Mouse (Mus musculus) myocyte (in vitro differentiated cells): ENCODE data around the gene Gm49450. TPM values are rescaled to one million over a fixed set of nuclear protein-coding genes. Genes with fewer than 3 reads are reported as not detected.

Source experiments
- H3K27me3 ChIP-seq: one replicate; pipeline ENCODE4 v1.6.1; 2011; ENCODE audit not compliant: control insufficient read depth, insufficient read depth, insufficient read length
- H3K36me3 ChIP-seq: one replicate; pipeline ENCODE4 v1.6.1; 2011; ENCODE audit not compliant: control insufficient read depth, insufficient read depth
- H3K4me2 ChIP-seq: one replicate; pipeline ENCODE4 v1.6.1; 2011; ENCODE audit warnings: low read depth, control low read depth
- H3K4me3 ChIP-seq: one replicate; pipeline ENCODE4 v1.5.1; 2011; ENCODE audit warnings: mild to moderate bottlenecking, control low read depth, moderate library complexity
- H3K79me2 ChIP-seq: one replicate; pipeline ENCODE4 v1.6.1; 2011; ENCODE audit not compliant: control insufficient read depth, insufficient read depth
- H3ac ChIP-seq: one replicate; pipeline ENCODE4 v1.6.1; 2011; ENCODE audit not compliant: control insufficient read depth, insufficient read length
- CEBPB ChIP-seq: IDR thresholded peaks from 2 replicates; pipeline ENCODE4 v1.6.1; 2011; ENCODE audit warnings: mild to moderate bottlenecking, moderate library complexity; ENCODE audit not compliant: poor library complexity, insufficient read depth, severe bottlenecking
- E2F4 ChIP-seq: IDR thresholded peaks from one replicate; pipeline ENCODE4 v1.6.1; 2011; ENCODE audit warnings: mild to moderate bottlenecking, control low read depth, moderate library complexity; ENCODE audit not compliant: insufficient read depth
- MAX ChIP-seq: IDR thresholded peaks from one replicate; pipeline ENCODE4 v1.6.1; 2011; ENCODE audit warnings: low read depth, mild to moderate bottlenecking, control low read depth
- MYOD1 ChIP-seq, 3 experiments: IDR thresholded peaks; one replicate each; pipeline ENCODE4 v1.6.1; 2011; ENCODE audit warnings: control low read depth in 2 of 3, low read depth in 2 of 3, mild to moderate bottlenecking in 2 of 3, moderate library complexity in 1 of 3; ENCODE audit not compliant: insufficient read length in 2 of 3, control insufficient read depth in 1 of 3
- MYOG ChIP-seq, 3 experiments: IDR thresholded peaks; one replicate each; pipeline ENCODE4 v1.6.1; 2011; ENCODE audit warnings: control low read depth in 2 of 3, low read depth in 2 of 3, mild to moderate bottlenecking in 2 of 3; ENCODE audit not compliant: insufficient read length in 2 of 3, control insufficient read depth in 1 of 3, insufficient read depth in 1 of 3
- POLR2A ChIP-seq: IDR thresholded peaks from one replicate; pipeline ENCODE4 v1.6.1; 2011; ENCODE audit warnings: low read depth, mild to moderate bottlenecking, control low read depth, moderate library complexity; ENCODE audit not compliant: insufficient read length
- POLR2AphosphoS2 ChIP-seq: IDR thresholded peaks from one replicate; pipeline ENCODE4 v1.6.1; 2011; ENCODE audit warnings: low read depth, control low read depth; ENCODE audit not compliant: insufficient read length
- REST ChIP-seq: IDR thresholded peaks from one replicate; pipeline ENCODE4 v1.6.1; 2011; ENCODE audit warnings: mild to moderate bottlenecking, control low read depth, moderate library complexity; ENCODE audit not compliant: insufficient read depth, insufficient read length
- SRF ChIP-seq: IDR thresholded peaks from one replicate; pipeline ENCODE4 v1.6.1; 2011; ENCODE audit warnings: low read depth; ENCODE audit not compliant: control insufficient read depth, insufficient read length
- TCF12 ChIP-seq: IDR thresholded peaks from one replicate; pipeline ENCODE4 v1.6.1; 2011; ENCODE audit warnings: mild to moderate bottlenecking, control low read depth; ENCODE audit not compliant: poor library complexity, insufficient read depth, severe bottlenecking
- TCF3 ChIP-seq: IDR thresholded peaks from one replicate; pipeline ENCODE4 v1.6.1; 2011; ENCODE audit warnings: low read depth, control low read depth; ENCODE audit not compliant: insufficient read length
- USF1 ChIP-seq: IDR thresholded peaks from one replicate; pipeline ENCODE4 v1.6.1; 2011; ENCODE audit warnings: low read depth, mild to moderate bottlenecking, control low read depth, moderate library complexity
- polyA plus RNA-seq: library from polyadenylated mRNA; unstranded; fragments of >200 nt; fragmentation: generic; extraction: Trizol; gene quantifications from one replicate; pipeline ENCODE4 v1.2.1, GENCODE M21; 2012; ENCODE audit warnings: missing spikeins

The Gm49450 gene
- polyA plus RNA-seq, 1 experiment = 0.84 TPM

DNA sequence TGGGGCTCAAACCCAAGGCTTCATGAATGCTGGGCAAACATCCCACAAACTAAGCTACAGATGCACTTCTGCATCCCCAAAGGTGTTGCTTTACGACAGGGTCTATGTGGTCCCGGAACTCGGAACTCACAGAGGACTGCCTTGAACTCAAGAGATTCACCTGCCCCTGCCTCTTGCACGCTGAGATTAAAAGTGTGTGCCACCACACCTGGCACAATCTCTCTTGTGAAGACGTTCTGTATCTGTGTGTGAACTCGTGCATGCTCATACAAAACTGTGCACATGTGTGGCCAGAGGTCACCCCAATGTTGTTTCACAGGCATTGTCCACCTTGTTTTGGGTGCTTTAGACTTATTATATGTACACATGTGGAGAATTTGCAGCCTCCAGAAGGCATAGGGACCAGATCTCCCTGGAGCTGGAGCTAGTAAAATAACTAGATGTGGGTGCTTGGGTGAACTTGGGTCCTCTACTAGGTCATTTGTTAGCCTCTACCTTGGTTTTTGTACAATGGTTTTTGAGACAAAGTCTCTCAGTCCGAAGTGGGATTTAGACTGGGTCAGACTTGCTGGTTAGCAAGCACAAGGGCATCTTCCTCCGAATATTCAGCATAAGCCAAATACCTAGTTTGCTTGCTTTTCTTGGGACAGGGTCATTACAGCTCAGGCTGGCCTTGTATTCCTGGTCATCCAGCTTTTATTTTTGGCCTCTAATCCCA, 23.2 kb downstream of the Gm49450 start:
- peak; percentile 97 for TF ChIP-seq POLR2AphosphoS2
- peak; percentile 80 for TF ChIP-seq POLR2A
- TF ChIP-seq REST = no peak
- peak overlapping the region; percentile 74 for H3K4me2 ChIP-seq
- peaks cover 27% of the 10 kb centered on the region for H3K79me2 ChIP-seq
- no peaks in the 10 kb centered on the region for H3K27me3 ChIP-seq
- no peak overlapping the region for H3ac ChIP-seq
- H3K4me3 ChIP-seq = no peak overlapping the region
- peaks cover 18% of the 10 kb centered on the region for H3K36me3 ChIP-seq

DNA sequence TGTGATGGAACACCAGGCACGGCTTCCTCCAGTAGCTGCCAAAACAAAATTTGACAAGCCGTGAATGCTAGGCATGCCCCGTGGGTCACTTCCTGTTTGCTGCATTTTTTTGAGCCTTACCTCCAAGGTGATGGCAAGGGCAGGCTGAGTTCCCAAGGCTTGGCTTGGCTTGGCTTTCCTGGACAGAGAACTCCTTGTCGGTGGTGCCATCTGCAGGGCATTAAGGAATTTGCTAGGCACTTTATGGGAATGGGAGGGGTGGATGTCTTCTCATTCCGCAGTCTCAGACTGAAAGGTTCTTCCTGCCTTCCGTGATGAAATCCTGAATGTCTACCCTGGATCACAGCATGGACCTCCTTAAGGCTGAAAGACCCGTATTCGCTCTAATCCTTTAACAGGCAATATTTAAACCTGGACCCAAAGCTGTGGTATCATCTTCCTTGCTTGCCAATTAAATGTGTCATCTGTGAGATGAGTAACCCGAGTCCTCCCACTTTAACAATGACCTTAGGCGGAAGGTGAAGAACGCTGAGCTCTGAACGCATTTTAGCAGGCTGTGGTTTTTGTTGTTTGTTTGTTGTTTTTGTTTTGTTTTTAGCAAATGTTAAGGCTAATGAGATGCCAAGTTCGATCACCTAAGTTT, 24.6 kb downstream of the Gm49450 start:
- Histone ChIP-seq H3ac (no peak overlapping the region), H3K36me3 (peaks cover 18% of the 10 kb centered on the region), H3K27me3 (no peaks in the 10 kb centered on the region), H3K4me2 (peak overlapping the region; percentile 68), H3K4me3 (no peak overlapping the region), H3K79me2 (peaks cover 17% of the 10 kb centered on the region)
- TF ChIP-seq POLR2AphosphoS2 (peak; percentile 52), POLR2A (no peak), E2F4 (no peak), MAX (no peak), CEBPB (no peak), USF1 (no peak), TCF12 (no peak)

DNA sequence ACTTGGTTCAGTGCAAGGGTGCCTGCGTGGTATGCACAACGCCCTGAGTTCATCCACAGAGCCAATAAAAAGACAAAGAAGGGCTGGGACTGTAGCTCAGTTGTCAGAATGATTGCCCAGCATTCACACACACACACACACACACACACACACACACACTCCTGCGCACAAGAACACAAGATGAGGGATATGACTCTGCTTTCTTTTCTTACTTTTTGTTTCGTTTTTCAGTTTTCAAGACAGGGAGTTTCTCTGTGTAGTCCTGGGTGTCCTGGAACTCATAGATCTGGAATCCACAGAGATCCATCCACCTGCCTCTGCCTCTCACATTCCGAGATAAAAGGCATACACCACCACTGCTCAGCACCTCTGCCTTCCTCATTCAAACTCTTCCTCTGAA, 25.8 kb downstream of the Gm49450 start:
- Histone ChIP-seq H3K79me2 (peaks cover 8% of the 10 kb centered on the region), H3K4me2 (no peak overlapping the region), H3K4me3 (no peak overlapping the region), H3K27me3 (no peaks in the 10 kb centered on the region), H3K36me3 (peaks cover 10% of the 10 kb centered on the region), H3ac (no peak overlapping the region)
- TF ChIP-seq MYOD1 (IDR thresholded peaks at IDR 0.05; ENCODE audit: control insufficient read depth in 1 of 3, insufficient read length in 2 of 3, low read depth in 2 of 3) = no peak
- TF ChIP-seq CEBPB = no peak
- no peak for TF ChIP-seq TCF12
- no peak for TF ChIP-seq POLR2A
- TF ChIP-seq MYOG (IDR thresholded peaks at IDR 0.05; ENCODE audit: control insufficient read depth in 1 of 3, insufficient read depth in 1 of 3, insufficient read length in 2 of 3, low read depth in 2 of 3) = no peak
- TF ChIP-seq MAX = no peak
- TF ChIP-seq TCF3 = no peak
- TF ChIP-seq SRF = no peak
- TF ChIP-seq E2F4 = no peak
- TF ChIP-seq POLR2AphosphoS2 = no peak
- no peak for TF ChIP-seq REST

DNA sequence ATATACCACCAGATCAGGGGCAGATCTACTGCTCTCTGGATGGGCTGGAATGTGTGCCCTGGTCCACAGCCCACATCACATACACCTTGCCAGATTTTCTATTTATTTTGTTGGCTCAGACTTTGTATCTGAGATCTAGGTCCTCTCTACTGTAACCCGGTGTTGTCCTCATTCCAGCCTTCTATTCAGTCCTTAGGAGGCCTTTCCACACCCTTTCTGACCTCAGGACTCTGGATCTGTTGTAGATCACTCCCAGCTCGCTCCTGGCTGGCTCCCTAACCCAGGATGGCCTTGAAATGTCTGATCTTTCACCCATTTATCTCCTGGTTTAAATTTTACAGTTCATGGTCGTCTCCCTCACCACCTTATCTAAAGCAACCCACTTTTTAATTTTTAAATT, 28.7 kb downstream of the Gm49450 start:
- TF ChIP-seq SRF = no peak
- no peak for TF ChIP-seq TCF3
- Histone ChIP-seq H3K79me2 (no peaks in the 10 kb centered on the region), H3K4me2 (no peak overlapping the region), H3K36me3 (no peaks in the 10 kb centered on the region), H3ac (no peak overlapping the region), H3K27me3 (no peaks in the 10 kb centered on the region), H3K4me3 (no peak overlapping the region)

DNA sequence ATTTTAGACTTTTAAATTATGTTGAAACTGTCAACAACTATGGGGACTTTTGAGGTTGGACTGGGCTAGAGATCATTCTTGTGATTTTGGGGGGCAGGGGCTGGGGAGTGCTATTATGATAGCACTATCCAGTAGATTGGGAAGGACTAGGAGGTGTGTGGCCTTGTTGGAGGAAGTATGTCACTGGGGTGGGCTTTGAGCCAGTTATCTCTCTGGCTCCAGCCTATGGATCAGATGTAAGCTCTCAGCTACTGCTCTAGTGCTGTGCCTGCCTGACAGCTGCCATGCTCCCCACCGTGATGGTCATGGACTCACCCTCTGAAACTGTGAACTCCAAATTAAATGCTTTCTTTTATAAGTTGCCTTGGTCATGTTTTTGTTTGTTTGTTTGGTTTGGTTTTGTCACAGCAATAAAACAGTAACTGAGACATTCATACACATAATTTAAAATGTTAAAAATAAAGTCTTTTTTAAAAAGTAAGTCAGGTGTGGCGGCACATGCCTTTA, 30.3 kb downstream of the Gm49450 start:
- TF ChIP-seq SRF (no peak), MYOG (IDR thresholded peaks at IDR 0.05; ENCODE audit: control insufficient read depth in 1 of 3, insufficient read depth in 1 of 3, insufficient read length in 2 of 3, low read depth in 2 of 3) (no peak), REST (no peak), MYOD1 (IDR thresholded peaks at IDR 0.05; ENCODE audit: control insufficient read depth in 1 of 3, insufficient read length in 2 of 3, low read depth in 2 of 3) (no peak), E2F4 (no peak), POLR2A (no peak), TCF12 (no peak), TCF3 (no peak), CEBPB (no peak), POLR2AphosphoS2 (no peak), USF1 (no peak), MAX (no peak)
- H3ac ChIP-seq = no peak overlapping the region

More for the DNA sequence above, 30.3 kb downstream of the Gm49450 start:
- Histone ChIP-seq H3K36me3 (no peaks in the 10 kb centered on the region), H3K4me2 (no peak overlapping the region), H3K4me3 (no peak overlapping the region), H3K27me3 (no peaks in the 10 kb centered on the region), H3K79me2 (no peaks in the 10 kb centered on the region)
